Mouse (Mus musculus) C2C12 (cell line): ENCODE measurements around the gene Mcu. TPM values are rescaled to one million over a fixed set of nuclear protein-coding genes. Genes with fewer than 3 reads are reported as not detected.

ENCODE experiments used
- H3K27me3 ChIP-seq: one replicate; pipeline ENCODE4 v1.6.1; 2011; ENCODE audit not compliant: control insufficient read depth, insufficient read depth, insufficient read length
- H3K36me3 ChIP-seq: one replicate; pipeline ENCODE4 v1.6.1; 2011; ENCODE audit not compliant: control insufficient read depth, insufficient read depth
- H3K4me3 ChIP-seq: one replicate; pipeline ENCODE4 v1.5.1; 2011; ENCODE audit warnings: mild to moderate bottlenecking, control low read depth; ENCODE audit not compliant: poor library complexity, insufficient read depth, severe bottlenecking
- H3K79me2 ChIP-seq: one replicate; pipeline ENCODE4 v1.6.1; 2011; ENCODE audit not compliant: control insufficient read depth, insufficient read depth
- H3K79me3 ChIP-seq: one replicate; pipeline ENCODE4 v1.6.1; 2011; ENCODE audit warnings: low read depth, control low read depth
- H3ac ChIP-seq: one replicate; pipeline ENCODE3; 2011; ENCODE audit warnings: low read depth; ENCODE audit not compliant: control insufficient read depth, insufficient read length
- CEBPB ChIP-seq: IDR thresholded peaks from one replicate; pipeline ENCODE4 v1.6.1; 2011; ENCODE audit warnings: low read depth, mild to moderate bottlenecking, control low read depth, moderate library complexity
- CTCF ChIP-seq: IDR thresholded peaks from one replicate; pipeline ENCODE4 v1.5.1; 2011; ENCODE audit not compliant: control insufficient read depth, insufficient read depth, insufficient read length
- FOSL1 ChIP-seq: IDR thresholded peaks from one replicate; pipeline ENCODE4 v1.8.0; 2011; ENCODE audit warnings: mild to moderate bottlenecking, low read length; ENCODE audit not compliant: poor library complexity, insufficient read depth, severe bottlenecking
- MAX ChIP-seq: IDR thresholded peaks from one replicate; pipeline ENCODE4 v1.6.1; 2011; ENCODE audit warnings: mild to moderate bottlenecking, control low read depth
- MYOD1 ChIP-seq: IDR thresholded peaks from one replicate; pipeline ENCODE4 v1.6.1; 2011; ENCODE audit warnings: low read depth; ENCODE audit not compliant: control insufficient read depth, insufficient read length
- MYOG ChIP-seq: IDR thresholded peaks from one replicate; pipeline ENCODE4 v1.6.1; 2011; ENCODE audit not compliant: control insufficient read depth, insufficient read length; ENCODE audit errors: extremely low read depth
- USF1 ChIP-seq: IDR thresholded peaks from one replicate; pipeline ENCODE4 v1.6.1; 2011; ENCODE audit warnings: low read depth, mild to moderate bottlenecking, control low read depth, moderate library complexity
- polyA plus RNA-seq: library from polyadenylated mRNA; unstranded; fragments of >200 nt; fragmentation: generic; extraction: Trizol; gene quantifications from one replicate; pipeline ENCODE4 v1.2.1, GENCODE M21; 2012; ENCODE audit warnings: missing spikeins

Mcu gene
- polyA plus RNA-seq, 1 experiment: 23.3 TPM

GRCm38 (mm10) chr10:59523826-59524331 is 92.6 kb downstream of the Mcu start:
- Histone ChIP-seq H3K79me2 (peaks cover 56% of the 10 kb centered on the region), H3ac (no peak overlapping the region), H3K79me3 (peaks cover 24% of the 10 kb centered on the region), H3K27me3 (no peaks in the 10 kb centered on the region), H3K36me3 (no peaks in the 10 kb centered on the region), H3K4me3 (no peak overlapping the region)
- TF ChIP-seq MYOD1 (no peak), MAX (no peak), USF1 (no peak), MYOG (no peak)

- Histone ChIP-seq H3K79me2 (peaks cover 42% of the 10 kb centered on the region), H3ac (no peak overlapping the region), H3K79me3 (peaks cover 12% of the 10 kb centered on the region), H3K4me3 (no peak overlapping the region), H3K27me3 (no peaks in the 10 kb centered on the region), H3K36me3 (no peaks in the 10 kb centered on the region)
- TF ChIP-seq MAX (no peak), CEBPB (no peak), MYOG (no peak), MYOD1 (no peak), CTCF (no peak), USF1 (no peak), FOSL1 (no peak)
These were observed 95.8 kb downstream of the Mcu start for GRCm38 (mm10) chr10:59520701-59521100.

GRCm38 (mm10) chr10:59519411-59519810 is 97.1 kb downstream of the Mcu start:
- H3K79me2 ChIP-seq: peaks cover 40% of the 10 kb centered on the region
- no peaks in the 10 kb centered on the region for H3K36me3 ChIP-seq
- no peak overlapping the region for H3K4me3 ChIP-seq
- H3ac ChIP-seq: no peak overlapping the region
- no peaks in the 10 kb centered on the region for H3K27me3 ChIP-seq
- peaks cover 8% of the 10 kb centered on the region for H3K79me3 ChIP-seq
- TF ChIP-seq MYOG: no peak
- TF ChIP-seq CEBPB: no peak
- no peak for TF ChIP-seq FOSL1
- no peak for TF ChIP-seq USF1
- no peak for TF ChIP-seq MYOD1
- TF ChIP-seq CTCF: no peak
- no peak for TF ChIP-seq MAX

- no peaks in the 10 kb centered on the region for H3K27me3 ChIP-seq
- no peak for TF ChIP-seq MAX
- TF ChIP-seq USF1: no peak
These were observed 99.3 kb downstream of the Mcu start for GRCm38 (mm10) chr10:59517201-59517600.

GRCm38 (mm10) chr10:59514739-59515464 is 101.6 kb downstream of the Mcu start:
- H3K79me3 ChIP-seq: peaks cover 27% of the 10 kb centered on the region
- no peak overlapping the region for H3ac ChIP-seq
- H3K79me2 ChIP-seq: peaks cover 78% of the 10 kb centered on the region
- H3K27me3 ChIP-seq: no peaks in the 10 kb centered on the region
- H3K36me3 ChIP-seq: peaks cover 10% of the 10 kb centered on the region
- H3K4me3 ChIP-seq: no peak overlapping the region
- TF ChIP-seq MAX (no peak), USF1 (no peak), CEBPB (no peak), MYOG (no peak), MYOD1 (peak; percentile 35), CTCF (no peak), FOSL1 (no peak)

More at GRCm38 (mm10) chr10:59517201-59517600, 99.3 kb downstream of the Mcu start:
- H3ac ChIP-seq: no peak overlapping the region
- H3K79me3 ChIP-seq: peaks cover 16% of the 10 kb centered on the region
- peaks cover 60% of the 10 kb centered on the region for H3K79me2 ChIP-seq
- peaks cover 3% of the 10 kb centered on the region for H3K36me3 ChIP-seq
- H3K4me3 ChIP-seq: no peak overlapping the region

GRCm38 (mm10) chr10:59512173-59512572 is 104.3 kb downstream of the Mcu start:
- H3ac ChIP-seq: no peak overlapping the region
- TF ChIP-seq CTCF (no peak), MAX (no peak), USF1 (no peak), MYOD1 (no peak), MYOG (no peak), CEBPB (no peak), FOSL1 (no peak)
- peaks cover 10% of the 10 kb centered on the region for H3K36me3 ChIP-seq
- H3K27me3 ChIP-seq: no peaks in the 10 kb centered on the region
- peaks cover 27% of the 10 kb centered on the region for H3K79me3 ChIP-seq
- H3K79me2 ChIP-seq: peaks cover 79% of the 10 kb centered on the region
- H3K4me3 ChIP-seq: no peak overlapping the region
